Mouse (Mus musculus): ENCODE data around the gene Tepp.

Gene Tepp

GRCm38 (mm10) chr8:95310342-95310970, at the start of gene Tepp:
Gene Tepp (plus strand): TSS chr8:95310566.
- DNase-seq (ENCODE audit: low spot score) = no peak

GRCm38 (mm10) chr8:95262181-95262580, 48.2 kb upstream of the Tepp start:
- no peak for DNase-seq (ENCODE audit: low spot score)

- DNase-seq (ENCODE audit: low spot score) = no peak
These were observed 39.9 kb upstream of the Tepp start for GRCm38 (mm10) chr8:95270501-95270900.

GRCm38 (mm10) chr8:95271841-95272240, 38.5 kb upstream of the Tepp start:
- DNase-seq (ENCODE audit: low spot score) = no peak

GRCm38 (mm10) chr8:95272871-95273270, 37.5 kb upstream of the Tepp start:
- no peak for DNase-seq (ENCODE audit: low spot score)

- DNase-seq (ENCODE audit: low spot score) = no peak
These were observed 28.9 kb upstream of the Tepp start for GRCm38 (mm10) chr8:95281493-95281892.

- no peak for DNase-seq (ENCODE audit: low spot score)
These were observed 21.2 kb upstream of the Tepp start for GRCm38 (mm10) chr8:95289066-95289650.

- DNase-seq (ENCODE audit: low spot score) = no peak
These were observed 17.2 kb upstream of the Tepp start for GRCm38 (mm10) chr8:95293172-95293571.

- DNase-seq (ENCODE audit: low spot score) = no peak
These were observed 16.5 kb upstream of the Tepp start for GRCm38 (mm10) chr8:95293891-95294290.

GRCm38 (mm10) chr8:95302410-95302809, 8.0 kb upstream of the Tepp start:
- no peak for DNase-seq (ENCODE audit: low spot score)

- no peak for DNase-seq (ENCODE audit: low spot score)
These were observed 4.8 kb upstream of the Tepp start for GRCm38 (mm10) chr8:95305526-95305925.

GRCm38 (mm10) chr8:95306431-95306830, 3.9 kb upstream of the Tepp start, which contains the start of gene Cngb1:
Gene Cngb1 (minus strand): TSS chr8:95306585.
- DNase-seq (ENCODE audit: low spot score) = no peak

GRCm38 (mm10) chr8:95312836-95313235, 2.5 kb downstream of the Tepp start:
- DNase-seq (ENCODE audit: low spot score) = no peak

GRCm38 (mm10) chr8:95313857-95314256, 3.5 kb downstream of the Tepp start:
- DNase-seq (ENCODE audit: low spot score) = no peak

GRCm38 (mm10) chr8:95314707-95315106, 4.3 kb downstream of the Tepp start:
- DNase-seq (ENCODE audit: low spot score) = no peak

GRCm38 (mm10) chr8:95315350-95315749, 5.0 kb downstream of the Tepp start:
- DNase-seq (ENCODE audit: low spot score) = no peak

- DNase-seq (ENCODE audit: low spot score) = no peak
These were observed 10.1 kb downstream of the Tepp start for GRCm38 (mm10) chr8:95320224-95321139.

GRCm38 (mm10) chr8:95323201-95323600, 12.8 kb downstream of the Tepp start:
- DNase-seq (ENCODE audit: low spot score) = no peak

GRCm38 (mm10) chr8:95324646-95325045, 14.3 kb downstream of the Tepp start:
- no peak for DNase-seq (ENCODE audit: low spot score)

GRCm38 (mm10) chr8:95326822-95327221, 16.5 kb downstream of the Tepp start:
- DNase-seq (ENCODE audit: low spot score) = no peak

- DNase-seq (ENCODE audit: low spot score) = no peak
These were observed 17.6 kb downstream of the Tepp start for GRCm38 (mm10) chr8:95327866-95328465.

GRCm38 (mm10) chr8:95330367-95330766, 20.0 kb downstream of the Tepp start:
- DNase-seq (ENCODE audit: low spot score) = no peak

All from urinary bladder, postnatal 10 days (tissue).